Mouse (Mus musculus): ENCODE measurements around the gene Tmem255a.

The Tmem255a gene

GRCm38 (mm10) chrX:38251851-38252571, at the start of gene Tmem255a:
Gene Tmem255a, minus strand, starts transcription at chrX:38252439.
- DNase-seq (ENCODE audit: low spot score) = peak; percentile 62

DNA sequence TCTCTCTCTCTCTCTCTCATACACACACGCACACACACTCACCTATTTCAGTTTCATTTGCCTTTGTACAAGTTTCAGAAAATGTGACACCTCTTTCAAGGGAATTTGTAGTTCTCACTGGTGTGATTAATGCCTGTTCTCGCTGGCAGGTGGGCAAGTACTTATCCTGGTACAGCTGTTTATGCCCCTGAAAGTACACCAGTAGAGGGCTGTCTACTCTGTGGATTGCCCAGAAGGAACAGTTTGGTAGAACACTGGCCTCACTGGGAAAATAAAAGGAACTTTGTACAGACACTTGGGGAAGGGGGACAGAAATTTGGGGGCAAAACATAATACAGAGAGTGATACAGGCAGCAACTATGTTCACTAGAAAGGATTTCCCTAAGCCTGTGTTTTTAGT, 7.4 kb upstream of the Tmem255a start:
- DNase-seq (ENCODE audit: low spot score) = no peak

GRCm38 (mm10) chrX:38250352-38250950, 1.8 kb downstream of the Tmem255a start:
- DNase-seq (ENCODE audit: low spot score) = peak; percentile 52

GRCm38 (mm10) chrX:38249640-38250351, 2.4 kb downstream of the Tmem255a start:
- peak; percentile 71 for DNase-seq (ENCODE audit: low spot score)

- no peak for DNase-seq (ENCODE audit: low spot score)
Observed at GRCm38 (mm10) chrX:38247601-38248000, 4.6 kb downstream of the Tmem255a start.

- DNase-seq (ENCODE audit: low spot score) = no peak
Observed at GRCm38 (mm10) chrX:38247108-38247507, 5.1 kb downstream of the Tmem255a start.

DNA sequence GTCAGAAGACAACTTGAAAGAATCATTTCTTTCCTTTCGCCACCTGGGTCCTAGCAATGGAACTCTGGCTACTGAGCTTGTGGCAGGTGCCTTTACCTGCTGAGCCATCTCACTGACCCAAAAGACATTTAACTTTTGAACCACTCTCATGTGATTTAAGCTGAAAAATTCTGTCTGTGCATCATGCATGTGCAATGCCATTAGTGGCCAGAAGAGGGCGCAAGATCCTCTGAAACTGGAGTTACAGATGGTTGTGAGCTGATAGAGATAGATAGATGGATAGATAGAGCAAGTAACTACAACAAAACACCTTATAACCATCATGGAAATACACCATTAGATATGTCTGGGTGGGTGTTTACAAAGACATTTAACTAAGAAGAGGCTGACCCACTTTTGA, 14.5 kb downstream of the Tmem255a start:
- peak; percentile 51 for DNase-seq (ENCODE audit: low spot score)

DNA sequence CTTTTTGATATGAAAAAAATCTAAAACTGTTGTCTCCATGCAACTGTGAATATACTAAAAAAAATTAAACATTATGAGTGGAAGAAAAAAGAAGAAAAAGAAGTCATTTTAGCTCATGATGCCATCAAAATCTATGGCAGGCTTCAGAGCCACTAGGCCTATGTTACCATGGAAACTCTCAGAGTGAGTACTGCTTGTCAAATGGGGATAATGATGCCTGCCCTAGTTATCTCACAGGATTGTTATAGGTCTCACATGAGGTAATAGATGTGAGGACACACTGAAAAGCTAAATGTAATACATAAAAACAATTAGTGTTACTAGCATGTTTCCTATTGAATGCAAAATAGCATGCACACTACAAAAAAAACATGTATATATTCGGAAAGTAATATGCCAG, 22.4 kb downstream of the Tmem255a start:
- DNase-seq (ENCODE audit: low spot score) = peak; percentile 15

GRCm38 (mm10) chrX:38222757-38223156, 29.5 kb downstream of the Tmem255a start:
- no peak for DNase-seq (ENCODE audit: low spot score)

DNA sequence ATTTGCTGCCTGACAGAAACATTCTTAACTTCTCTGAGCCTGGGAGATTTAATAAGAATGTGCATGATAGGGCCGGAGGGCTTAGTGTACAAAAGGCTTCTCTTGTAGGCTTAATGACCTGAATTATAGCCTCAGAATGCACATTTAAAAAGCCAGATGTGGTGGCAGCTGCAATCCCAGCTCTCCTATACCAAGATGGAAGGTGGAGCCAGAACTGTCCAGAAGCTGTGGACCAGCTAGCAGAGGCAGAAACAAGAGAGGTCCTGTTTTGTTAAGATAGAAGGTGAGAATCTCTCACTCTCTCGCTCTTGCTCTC, 34.6 kb downstream of the Tmem255a start:
- no peak for DNase-seq (ENCODE audit: low spot score)

DNA sequence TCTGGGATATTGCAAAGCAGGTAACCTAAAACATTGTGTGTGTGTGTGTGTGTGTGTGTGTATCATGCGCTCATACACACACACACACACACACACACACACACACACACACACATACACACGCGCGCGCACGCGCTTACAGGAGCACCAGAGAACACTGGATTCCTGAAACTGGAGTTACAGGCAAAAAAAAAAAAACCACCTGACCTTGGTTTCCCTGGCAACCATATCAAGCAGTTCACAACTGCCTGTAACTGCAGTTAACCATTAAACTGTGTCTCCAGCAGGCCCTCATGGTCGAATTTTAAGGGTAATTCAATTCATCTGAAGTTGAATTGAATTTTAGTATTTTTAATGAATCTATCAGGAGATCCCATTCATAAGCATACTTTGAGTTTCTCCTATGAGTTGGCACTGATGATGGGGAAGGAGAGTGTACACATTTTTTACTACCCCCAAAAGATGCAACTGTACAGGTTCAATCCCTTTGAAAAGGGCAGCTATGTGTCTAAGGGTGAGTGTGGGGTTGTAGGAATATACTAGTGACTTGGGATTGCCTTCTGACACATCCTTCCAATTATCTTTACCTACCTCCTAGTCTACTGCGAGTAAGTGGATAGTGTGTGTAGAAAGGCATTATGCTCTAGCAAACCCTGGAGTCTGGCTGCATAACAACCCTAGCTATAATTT, 35.1 kb downstream of the Tmem255a start:
- no peak for DNase-seq (ENCODE audit: low spot score)

DNA sequence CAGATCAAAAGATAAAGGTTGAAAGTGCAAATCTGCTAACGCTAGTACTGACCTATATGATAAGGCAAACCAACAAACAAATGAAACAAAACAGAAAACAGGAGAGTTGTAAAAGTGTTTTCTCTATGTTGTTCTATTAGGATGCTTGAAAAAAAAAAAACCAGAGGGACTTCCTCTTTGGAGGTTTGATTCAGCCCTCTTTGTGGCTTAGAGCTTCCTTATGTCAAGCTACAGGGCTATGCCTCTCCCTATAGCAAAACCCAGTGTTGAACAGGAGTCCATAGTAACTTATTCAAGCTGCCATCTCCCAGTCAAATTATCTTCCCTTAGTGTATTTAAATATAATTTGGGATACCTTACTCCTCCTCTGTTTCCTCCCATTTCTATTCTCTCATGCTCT, 44.8 kb downstream of the Tmem255a start:
- no peak for DNase-seq (ENCODE audit: low spot score)

- no peak for DNase-seq (ENCODE audit: low spot score)
Observed at GRCm38 (mm10) chrX:38201816-38202215, 50.4 kb downstream of the Tmem255a start.

GRCm38 (mm10) chrX:38190458-38190764, 61.8 kb downstream of the Tmem255a start:
- DNase-seq (ENCODE audit: low spot score) = peak; percentile 16

GRCm38 (mm10) chrX:38189552-38190457, 62.4 kb downstream of the Tmem255a start, which contains the start of gene Zbtb33:
Gene Zbtb33, plus strand, starts transcription at chrX:38189793.
- DNase-seq (ENCODE audit: low spot score) = peak; percentile 88

GRCm38 (mm10) chrX:38185520-38185919, 66.7 kb downstream of the Tmem255a start:
- no peak for DNase-seq (ENCODE audit: low spot score)

DNA sequence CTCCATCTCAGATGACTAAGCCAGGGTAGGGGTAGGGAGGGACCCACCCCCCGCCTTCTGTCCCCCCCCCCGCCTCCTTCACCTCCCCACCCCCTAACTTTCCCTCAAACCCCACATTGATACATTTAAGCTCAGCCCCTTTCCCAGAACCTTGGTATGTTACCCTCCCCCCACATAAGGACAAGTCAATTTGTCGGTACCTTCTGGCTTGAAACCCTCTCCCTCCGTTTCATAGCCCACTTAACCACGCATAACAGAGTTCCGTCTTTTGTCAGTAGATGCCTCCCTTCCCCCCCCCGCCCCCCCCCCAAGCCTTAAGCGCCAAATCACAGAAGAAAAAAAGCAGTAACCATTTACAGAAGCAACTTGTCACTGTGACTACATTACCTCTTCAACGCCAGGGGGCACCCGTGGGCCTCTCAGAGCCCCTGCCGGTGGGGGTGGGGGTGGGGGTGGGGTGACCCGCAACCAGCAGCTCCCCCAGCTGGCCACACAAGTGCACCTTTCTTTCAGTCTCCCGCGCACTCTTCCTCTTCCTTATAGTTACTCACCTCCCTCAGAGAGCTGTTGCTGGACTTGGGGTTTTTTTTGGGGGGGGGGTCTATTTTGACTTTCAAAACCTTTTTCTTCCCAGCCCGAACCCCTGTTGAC, 70.5 kb downstream of the Tmem255a start:
- peak; percentile 71 for DNase-seq (ENCODE audit: low spot score)

- DNase-seq (ENCODE audit: low spot score) = peak; percentile 26
Observed at GRCm38 (mm10) chrX:38180656-38181607, 71.3 kb downstream of the Tmem255a start.

DNA sequence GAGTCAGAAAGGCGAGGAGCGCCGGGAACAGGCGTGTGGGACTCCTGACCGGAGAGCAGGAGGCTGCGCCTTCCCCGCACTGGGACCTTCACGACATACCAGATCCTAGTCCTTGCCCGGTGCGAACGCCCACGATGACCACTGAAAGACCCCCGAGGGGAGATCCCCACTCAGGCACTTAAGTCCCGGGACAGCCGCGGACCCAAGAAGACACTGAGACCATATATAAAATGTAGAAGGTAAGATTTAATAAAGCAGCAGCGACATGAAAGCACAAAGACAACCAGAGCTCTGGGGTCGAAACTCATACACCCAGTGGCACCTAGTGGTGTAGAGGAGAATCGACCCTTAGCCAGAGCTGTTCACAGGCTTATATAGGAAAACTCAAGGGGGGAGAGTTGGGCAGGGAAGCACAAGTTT, 72.3 kb downstream of the Tmem255a start:
- DNase-seq (ENCODE audit: low spot score) = peak; percentile 69

GRCm38 (mm10) chrX:38166592-38166991, 85.6 kb downstream of the Tmem255a start:
- no peak for DNase-seq (ENCODE audit: low spot score)

Data from retina, embryonic 14.5 days (tissue).